Mouse (Mus musculus) left cerebral cortex, adult 9 months (tissue): ENCODE data around the gene H1f0.
"Not testable (repeated sequence)": the region's sequence is repeated elsewhere in the genome, so short reads cannot be mapped to it uniquely, and the experiment has no call there.

Source experiments
- DNase-seq, 2 experiments: peaks; one replicate each; pipeline ENCODE4 v3.0.0; 2022; ENCODE audit warnings: low spot score in 2 of 2

H1f0 gene

GRCm38 (mm10) chr15:79005581-79005980 lies 22.7 kb upstream of the H1f0 start:
- no peak for DNase-seq

GRCm38 (mm10) chr15:79006638-79007037 lies 21.6 kb upstream of the H1f0 start:
- DNase-seq: no peak

GRCm38 (mm10) chr15:79007059-79007458 lies 21.2 kb upstream of the H1f0 start:
- no peak for DNase-seq

GRCm38 (mm10) chr15:79007836-79008235 lies 20.4 kb upstream of the H1f0 start:
- DNase-seq: not testable (repeated sequence)

GRCm38 (mm10) chr15:79009734-79010133 lies 18.5 kb upstream of the H1f0 start:
- no peak for DNase-seq

- DNase-seq: no peak
Measured at GRCm38 (mm10) chr15:79011550-79011949, 16.7 kb upstream of the H1f0 start.

- DNase-seq: no peak
Measured at GRCm38 (mm10) chr15:79013382-79013781, 14.9 kb upstream of the H1f0 start.

- DNase-seq: no peak
Measured at GRCm38 (mm10) chr15:79018191-79018590, 10.1 kb upstream of the H1f0 start.

GRCm38 (mm10) chr15:79018886-79019285 lies 9.4 kb upstream of the H1f0 start:
- DNase-seq: no peak

GRCm38 (mm10) chr15:79022671-79023230 lies 5.5 kb upstream of the H1f0 start:
- no peak for DNase-seq

- no peak for DNase-seq
Measured at GRCm38 (mm10) chr15:79023366-79023765, 4.9 kb upstream of the H1f0 start.

GRCm38 (mm10) chr15:79025687-79026308 lies 2.5 kb upstream of the H1f0 start:
- no peak for DNase-seq

GRCm38 (mm10) chr15:79026511-79027290 lies 1.5 kb upstream of the H1f0 start:
- no peak for DNase-seq

GRCm38 (mm10) chr15:79027291-79028205 lies 702 bp upstream of the H1f0 start:
- DNase-seq: no peak

GRCm38 (mm10) chr15:79028823-79029484 lies 704 bp downstream of the H1f0 start:
- no peak for DNase-seq

GRCm38 (mm10) chr15:79029519-79030241 lies 1.4 kb downstream of the H1f0 start:
- DNase-seq: no peak

GRCm38 (mm10) chr15:79030551-79031435 lies 2.5 kb downstream of the H1f0 start:
- peak in 1 of 2 experiments; percentile 83 for DNase-seq

- not testable (repeated sequence) for DNase-seq
Measured at GRCm38 (mm10) chr15:79031908-79032307, 3.7 kb downstream of the H1f0 start.

- DNase-seq: peak in 1 of 2 experiments; percentile 72
Measured at GRCm38 (mm10) chr15:79037913-79038328, 9.7 kb downstream of the H1f0 start.

- no peak for DNase-seq
Measured at GRCm38 (mm10) chr15:79038331-79038730, 10.1 kb downstream of the H1f0 start.
